Mouse (Mus musculus) CH12.LX (cell line): ENCODE results near the gene Foxa3.

Experiments
- E2F4 ChIP-seq: IDR thresholded peaks from 2 replicates; pipeline ENCODE4 v1.6.1; 2011; ENCODE audit warnings: low read depth, low read length, improper control_type of control experiment; ENCODE audit not compliant: insufficient replicate concordance
- MAFK ChIP-seq: IDR thresholded peaks from 2 replicates; pipeline ENCODE4 v1.6.1; 2011; ENCODE audit warnings: low read length, improper control_type of control experiment; ENCODE audit not compliant: insufficient replicate concordance
- POLR2A ChIP-seq: IDR thresholded peaks from 2 replicates; pipeline ENCODE4 v1.6.1; 2011; ENCODE audit warnings: low read depth, mild to moderate bottlenecking, improper control_type of control experiment, low read length
- TBP ChIP-seq: conservative IDR thresholded peaks from 2 replicates; pipeline ENCODE4 v1.6.1; 2011; ENCODE audit warnings: low read depth, low read length, improper control_type of control experiment
- USF1 ChIP-seq: IDR thresholded peaks from 2 replicates; pipeline ENCODE4 v1.6.1; 2014; ENCODE audit warnings: low read depth, mild to moderate bottlenecking, inconsistent platforms, low read length, improper control_type of control experiment

DNA sequence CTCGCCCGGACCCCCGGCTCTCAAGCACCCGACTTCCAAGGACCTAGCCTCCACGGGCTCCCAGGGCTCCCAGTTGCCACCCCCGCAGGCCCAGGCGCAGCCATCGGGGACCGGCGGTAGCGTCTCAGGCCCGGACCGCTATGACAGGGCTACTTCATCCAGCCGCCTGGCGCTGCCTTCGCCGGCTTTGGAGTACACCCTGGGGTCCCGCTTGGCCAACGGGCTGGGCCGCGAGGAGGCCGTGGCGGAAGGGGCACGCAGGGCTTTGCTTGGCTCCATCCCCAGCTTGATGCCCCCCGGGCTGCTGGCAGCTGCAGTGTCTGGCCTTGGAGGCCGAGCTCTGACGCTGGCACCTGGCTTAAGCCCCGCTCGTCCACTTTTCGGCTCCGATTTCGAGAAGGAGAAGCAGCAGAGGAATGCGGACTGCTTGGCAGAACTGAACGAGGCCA is 18.7 kb downstream of the Foxa3 start:
- TF ChIP-seq E2F4 (no peak), POLR2A (no peak), USF1 (no peak), MAFK (no peak), TBP (no peak)
